Mouse (Mus musculus): Measurements from ENCODE around the gene Plekha5.

- TF ChIP-seq POLR2A (IDR thresholded peaks at IDR 0.05; ENCODE audit: low read depth, low read length) = no peak
- TF ChIP-seq CTCF (IDR thresholded peaks at IDR 0.05; ENCODE audit: extremely low read depth, insufficient read length, insufficient replicate concordance, low read depth, low read length) = no peak
Measured at GRCm38 (mm10) chr6:140614711-140615110, 190.9 kb downstream of the Plekha5 start.
